Mouse (Mus musculus): ENCODE results near the gene BC053393. TPM values are rescaled to one million over a fixed set of nuclear protein-coding genes. Genes with fewer than 3 reads are reported as not detected.

Gene BC053393
- not detected in 2 replicates for polyA plus RNA-seq (2015; fragmentation: Nextera tagmentation; extraction: Ambion mirVana)

DNA sequence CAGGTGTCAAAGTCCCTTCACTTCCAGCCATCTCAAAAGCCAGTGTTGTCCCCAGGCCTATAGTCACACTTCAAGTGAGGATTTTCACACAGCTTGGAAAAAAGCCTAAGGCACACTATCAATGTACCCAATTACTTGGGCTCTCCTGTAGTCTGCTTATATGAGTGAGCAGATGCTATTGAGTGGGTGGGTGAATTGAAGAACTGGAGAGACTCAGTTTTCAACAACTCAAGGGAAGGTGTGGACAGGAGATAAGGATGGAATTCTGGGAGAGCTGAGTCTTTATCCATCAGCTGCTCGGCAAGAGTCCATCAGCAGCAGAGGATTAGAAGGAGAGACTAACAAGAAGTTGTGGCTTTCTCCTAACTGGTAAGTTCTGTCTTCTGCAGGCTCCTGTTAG is at the start of gene BC053393:
BC053393 (plus strand) TSS at position 210 of the 400 bp plus-strand sequence.
- Histone ChIP-seq H3K36me3 (no peaks in the 10 kb centered on the region), H3K4me1 (replicated peaks) (no peaks in the 10 kb centered on the region), H3K4me3 (replicated peaks) (no peak within 1 kb of the TSS), H3K27ac (no peak within 1 kb of the TSS), H3K27me3 (no peaks in the 10 kb centered on the region), H3K9ac (no peak within 1 kb of the TSS), H3K4me2 (no peak within 1 kb of the TSS), H3K9me3 (replicated peaks) (no peaks in the 10 kb centered on the region)
- 63% methylated on average over 1 of the region's 1 CpGs for WGBS (ENCODE audit: insufficient replicate concordance)
- no peak for DNase-seq
- no peak for ATAC-seq (ENCODE audit: low read depth)

DNA sequence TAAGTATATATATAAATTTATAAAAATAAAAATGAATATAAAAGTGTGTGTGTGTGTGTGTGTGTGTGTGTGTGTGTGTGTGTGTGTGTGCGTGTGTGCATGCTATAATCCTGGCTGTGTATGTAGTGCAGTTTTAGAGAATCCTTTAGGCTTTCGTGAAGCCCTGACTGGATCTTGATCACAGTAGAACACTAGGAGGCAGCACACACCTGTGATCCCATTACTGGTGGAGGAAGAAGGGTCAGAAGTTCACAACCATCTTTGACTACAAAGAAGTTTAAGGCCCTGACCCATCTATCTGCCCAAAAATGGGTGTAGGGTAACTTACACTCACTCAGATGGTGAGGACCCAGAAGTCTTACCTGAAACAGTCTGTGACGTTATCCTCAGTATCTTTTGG is 48.6 kb upstream of the BC053393 start:
- Histone ChIP-seq H3K9ac (no peak overlapping the region), H3K36me3 (no peaks in the 10 kb centered on the region), H3K4me1 (replicated peaks) (no peaks in the 10 kb centered on the region), H3K4me3 (replicated peaks) (no peak overlapping the region), H3K9me3 (replicated peaks) (no peaks in the 10 kb centered on the region), H3K27me3 (no peaks in the 10 kb centered on the region), H3K4me2 (no peak overlapping the region), H3K27ac (no peak overlapping the region)
- DNase-seq (no peak), ATAC-seq (ENCODE audit: low read depth) (no peak)
- WGBS (ENCODE audit: insufficient replicate concordance) = 67% methylated on average over 3 of the region's 3 CpGs

DNA sequence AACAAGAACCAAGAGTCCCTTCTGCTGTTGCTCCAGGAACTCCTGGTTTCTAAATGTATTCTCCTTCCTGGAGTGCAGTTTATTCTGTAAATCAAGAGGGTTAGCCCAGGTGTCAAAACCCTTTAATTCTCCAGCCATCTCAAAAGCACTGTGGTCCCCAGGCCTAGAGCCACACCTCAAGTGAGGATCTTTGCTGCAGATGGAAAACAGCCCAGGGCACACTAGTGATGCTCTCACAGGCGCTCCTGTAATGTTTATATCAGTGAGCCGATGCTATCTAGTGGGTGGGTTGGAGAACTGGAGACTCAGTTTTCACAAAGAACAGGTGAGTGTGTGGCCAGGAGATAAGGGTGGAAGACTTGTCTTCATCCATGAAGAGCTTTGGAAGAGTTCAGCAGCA is 47.4 kb upstream of the BC053393 start, which contains the start of gene Gm12169:
Gm12169 (plus strand) TSS at position 301 of the 400 bp plus-strand sequence.
- H3K36me3 ChIP-seq = no peaks in the 10 kb centered on the region
- no peak within 1 kb of the TSS for H3K27ac ChIP-seq
- H3K27me3 ChIP-seq = no peaks in the 10 kb centered on the region
- H3K4me1 ChIP-seq (replicated peaks) = no peaks in the 10 kb centered on the region
- no peak within 1 kb of the TSS for H3K4me2 ChIP-seq
- no peak for DNase-seq
- no peak within 1 kb of the TSS for H3K9ac ChIP-seq
- WGBS (ENCODE audit: insufficient replicate concordance) = 63% methylated on average over 2 of the region's 2 CpGs
- H3K9me3 ChIP-seq (replicated peaks) = no peaks in the 10 kb centered on the region
- no peak for ATAC-seq (ENCODE audit: low read depth)
- H3K4me3 ChIP-seq (replicated peaks) = no peak within 1 kb of the TSS

DNA sequence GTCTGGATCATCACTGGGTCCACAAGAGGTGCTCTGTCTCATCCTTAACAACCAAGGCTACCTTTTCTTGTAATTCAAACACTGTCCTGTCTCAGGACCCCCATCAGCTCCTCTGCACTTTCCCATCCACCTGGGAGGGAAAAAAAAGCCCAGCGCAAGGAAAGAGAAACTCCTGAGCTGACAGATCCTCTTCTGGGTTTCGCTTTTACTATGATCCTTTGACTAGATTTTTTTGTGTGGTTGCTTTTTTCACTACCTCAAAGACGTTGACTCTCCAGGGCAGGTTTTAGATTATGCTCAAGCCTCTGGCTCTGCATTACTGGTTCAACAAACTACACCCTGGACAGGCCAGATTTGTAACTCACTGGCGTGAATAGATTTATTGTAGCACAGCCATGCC is 41.2 kb upstream of the BC053393 start:
- 67% methylated on average over 4 of the region's 4 CpGs for WGBS (ENCODE audit: insufficient replicate concordance)
- Histone ChIP-seq H3K27me3 (no peaks in the 10 kb centered on the region), H3K9ac (no peak overlapping the region), H3K4me2 (no peak overlapping the region), H3K4me3 (replicated peaks) (no peak overlapping the region), H3K9me3 (replicated peaks) (no peaks in the 10 kb centered on the region), H3K36me3 (no peaks in the 10 kb centered on the region), H3K27ac (no peak overlapping the region), H3K4me1 (replicated peaks) (no peaks in the 10 kb centered on the region)
- DNase-seq = no peak
- ATAC-seq (ENCODE audit: low read depth) = no peak

DNA sequence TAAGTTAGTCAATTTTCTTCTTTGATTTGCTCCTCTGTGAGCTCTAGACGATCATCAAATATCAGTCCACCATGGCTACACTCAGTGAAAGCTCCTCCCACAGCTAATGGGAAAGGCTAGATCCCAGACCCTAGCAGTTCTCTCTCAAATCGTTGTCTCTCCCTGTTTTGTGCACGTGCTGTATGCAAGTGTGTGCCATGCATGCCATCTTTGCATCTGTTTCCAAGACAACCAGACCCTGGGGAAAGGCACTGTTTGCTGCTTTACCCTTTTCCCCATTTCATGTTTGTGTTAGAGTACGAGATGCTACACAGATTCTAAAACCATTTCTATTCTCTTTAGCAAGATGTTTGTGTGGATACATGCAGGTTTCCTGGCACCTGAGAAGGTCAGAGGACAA is 34.4 kb upstream of the BC053393 start:
- no peak for ATAC-seq (ENCODE audit: low read depth)
- H3K9me3 ChIP-seq (replicated peaks) = no peaks in the 10 kb centered on the region
- no peak for DNase-seq
- no peaks in the 10 kb centered on the region for H3K4me1 ChIP-seq (replicated peaks)
- H3K4me3 ChIP-seq (replicated peaks) = no peak overlapping the region
- no peak overlapping the region for H3K4me2 ChIP-seq
- H3K27me3 ChIP-seq = no peaks in the 10 kb centered on the region
- WGBS (ENCODE audit: insufficient replicate concordance) = 54% methylated on average over 4 of the region's 4 CpGs
- H3K27ac ChIP-seq = no peak overlapping the region
- no peaks in the 10 kb centered on the region for H3K36me3 ChIP-seq
- H3K9ac ChIP-seq = no peak overlapping the region

DNA sequence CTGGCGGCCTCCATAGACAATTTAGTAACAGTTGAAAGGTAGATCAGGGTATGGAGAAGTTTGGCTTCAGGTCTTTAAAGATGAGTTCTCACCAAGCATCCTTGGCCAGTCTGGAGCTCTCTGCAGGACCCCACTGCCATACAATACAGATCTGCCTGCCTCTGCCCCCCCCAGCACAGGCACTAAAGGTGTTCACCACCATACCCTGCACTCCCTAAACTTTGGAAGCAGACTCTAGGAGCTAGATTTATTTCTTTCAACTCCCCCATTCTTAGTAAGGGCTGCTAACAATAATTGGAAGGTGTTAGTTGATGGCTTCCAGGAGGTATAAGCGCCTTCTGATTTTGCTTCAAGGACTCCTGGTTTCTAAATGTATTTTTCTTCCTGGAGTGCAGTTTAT is 27.8 kb upstream of the BC053393 start:
- H3K4me3 ChIP-seq (replicated peaks) = no peak overlapping the region
- H3K9ac ChIP-seq = no peak overlapping the region
- H3K9me3 ChIP-seq (replicated peaks) = no peaks in the 10 kb centered on the region
- no peaks in the 10 kb centered on the region for H3K4me1 ChIP-seq (replicated peaks)
- H3K27me3 ChIP-seq = no peaks in the 10 kb centered on the region
- WGBS (ENCODE audit: insufficient replicate concordance) = 64% methylated on average over 2 of the region's 2 CpGs
- DNase-seq = no peak
- H3K36me3 ChIP-seq = no peaks in the 10 kb centered on the region
- H3K27ac ChIP-seq = no peak overlapping the region
- no peak for ATAC-seq (ENCODE audit: low read depth)
- H3K4me2 ChIP-seq = no peak overlapping the region

DNA sequence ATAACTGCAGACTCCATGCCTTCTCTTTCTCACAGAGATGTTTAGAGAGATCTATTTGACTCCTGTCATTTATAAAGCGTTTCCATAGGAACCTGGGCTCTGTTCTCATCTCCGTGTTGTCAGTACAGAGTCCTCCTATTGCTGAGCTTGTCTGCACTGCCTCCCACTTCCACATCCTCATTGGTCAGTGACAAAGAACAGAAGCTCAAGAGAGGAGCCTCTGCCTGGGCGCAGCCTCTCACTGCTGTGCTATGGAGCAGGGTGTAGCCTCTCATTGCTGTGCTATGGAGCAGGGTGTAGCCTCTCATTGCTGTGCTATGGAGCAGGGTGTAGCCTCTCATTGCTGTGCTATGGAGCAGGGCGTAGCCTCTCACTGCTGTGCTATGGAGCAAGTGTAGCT is 21.6 kb upstream of the BC053393 start:
- Histone ChIP-seq H3K27me3 (no peaks in the 10 kb centered on the region), H3K4me2 (no peak overlapping the region), H3K4me3 (replicated peaks) (no peak overlapping the region), H3K4me1 (replicated peaks) (no peaks in the 10 kb centered on the region), H3K36me3 (no peaks in the 10 kb centered on the region), H3K9ac (no peak overlapping the region), H3K27ac (no peak overlapping the region), H3K9me3 (replicated peaks) (no peaks in the 10 kb centered on the region)
- ATAC-seq (ENCODE audit: low read depth) (no peak), DNase-seq (no peak)
- WGBS (ENCODE audit: insufficient replicate concordance) = 55% methylated on average over 4 of the region's 4 CpGs

DNA sequence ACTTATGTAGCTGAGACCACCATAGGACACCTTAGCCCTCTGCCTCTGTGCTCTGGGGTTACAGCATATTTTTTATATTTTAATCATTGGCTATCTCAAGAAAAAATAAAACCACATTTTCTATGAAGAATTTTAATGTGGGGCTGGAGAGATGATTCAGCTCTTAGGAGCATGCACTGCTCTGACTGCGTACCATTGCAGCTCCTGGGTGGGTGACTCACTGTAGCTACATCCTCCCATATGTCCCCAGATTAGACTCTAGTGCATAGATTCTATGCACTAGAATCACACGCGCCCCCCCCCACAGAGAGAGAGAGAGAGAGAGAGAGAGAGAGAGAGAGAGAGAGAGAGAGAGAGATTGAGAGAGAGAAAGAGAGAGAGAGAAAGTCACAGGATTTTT is 18.6 kb upstream of the BC053393 start:
- Histone ChIP-seq H3K36me3 (no peaks in the 10 kb centered on the region), H3K9ac (no peak overlapping the region), H3K27ac (no peak overlapping the region), H3K9me3 (replicated peaks) (no peaks in the 10 kb centered on the region), H3K4me1 (replicated peaks) (no peaks in the 10 kb centered on the region), H3K4me2 (no peak overlapping the region), H3K4me3 (replicated peaks) (no peak overlapping the region), H3K27me3 (no peaks in the 10 kb centered on the region)
- ATAC-seq (ENCODE audit: low read depth) (no peak), DNase-seq (no peak)
- 78% methylated on average over 3 of the region's 3 CpGs for WGBS (ENCODE audit: insufficient replicate concordance)

DNA sequence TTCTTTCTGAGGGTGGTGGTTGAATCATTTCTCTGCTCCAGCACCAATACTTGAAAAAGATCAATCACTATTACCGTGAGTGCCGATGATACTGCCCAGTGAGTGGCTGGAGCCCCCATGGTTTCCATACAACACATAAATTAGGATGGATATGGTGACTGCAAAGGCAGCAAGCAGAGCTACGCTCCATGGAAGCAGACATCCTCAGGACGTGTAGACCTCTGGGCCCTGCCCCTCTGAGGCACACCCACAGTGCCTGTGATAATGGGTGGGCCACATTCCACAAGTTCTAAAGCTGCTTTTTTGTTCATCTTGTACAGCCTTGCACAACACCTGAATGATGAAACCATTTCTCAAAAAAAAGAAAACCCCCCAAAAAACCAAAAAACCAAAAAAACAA is 10.2 kb upstream of the BC053393 start:
- no peaks in the 10 kb centered on the region for H3K9me3 ChIP-seq (replicated peaks)
- no peaks in the 10 kb centered on the region for H3K4me1 ChIP-seq (replicated peaks)
- no peaks in the 10 kb centered on the region for H3K36me3 ChIP-seq
- DNase-seq = no peak
- 56% methylated on average over 4 of the region's 4 CpGs for WGBS (ENCODE audit: insufficient replicate concordance)
- H3K9ac ChIP-seq = no peak overlapping the region
- no peak overlapping the region for H3K4me3 ChIP-seq (replicated peaks)
- ATAC-seq (ENCODE audit: low read depth) = no peak
- H3K4me2 ChIP-seq = no peak overlapping the region
- H3K27me3 ChIP-seq = no peaks in the 10 kb centered on the region
- no peak overlapping the region for H3K27ac ChIP-seq

DNA sequence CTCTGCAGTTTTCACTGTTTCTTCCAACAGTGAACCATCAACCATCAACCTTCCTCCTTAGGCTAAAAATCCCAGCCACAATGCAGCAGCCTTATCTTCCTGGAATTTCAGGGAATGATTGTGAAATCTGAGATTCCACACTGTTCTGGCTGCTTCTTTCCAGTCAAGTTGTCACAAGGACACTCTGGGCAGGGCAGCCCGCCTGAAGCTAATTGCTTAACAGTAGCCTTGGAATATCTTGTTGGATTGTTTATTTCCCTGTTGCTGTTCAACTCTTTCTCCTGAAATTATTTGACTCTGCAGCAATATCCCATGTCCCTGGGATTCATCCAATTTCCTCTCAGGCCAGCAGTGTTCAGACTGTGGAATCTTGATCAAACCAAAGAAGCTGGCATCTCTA is 6.7 kb upstream of the BC053393 start:
- ATAC-seq (ENCODE audit: low read depth) (no peak), DNase-seq (no peak)
- Histone ChIP-seq H3K4me1 (replicated peaks) (no peaks in the 10 kb centered on the region), H3K4me3 (replicated peaks) (no peak overlapping the region), H3K36me3 (no peaks in the 10 kb centered on the region), H3K4me2 (no peak overlapping the region), H3K9ac (no peak overlapping the region), H3K27me3 (no peaks in the 10 kb centered on the region), H3K9me3 (replicated peaks) (no peaks in the 10 kb centered on the region), H3K27ac (no peak overlapping the region)
- WGBS (ENCODE audit: insufficient replicate concordance) = 52% methylated on average over 1 of the region's 1 CpGs

DNA sequence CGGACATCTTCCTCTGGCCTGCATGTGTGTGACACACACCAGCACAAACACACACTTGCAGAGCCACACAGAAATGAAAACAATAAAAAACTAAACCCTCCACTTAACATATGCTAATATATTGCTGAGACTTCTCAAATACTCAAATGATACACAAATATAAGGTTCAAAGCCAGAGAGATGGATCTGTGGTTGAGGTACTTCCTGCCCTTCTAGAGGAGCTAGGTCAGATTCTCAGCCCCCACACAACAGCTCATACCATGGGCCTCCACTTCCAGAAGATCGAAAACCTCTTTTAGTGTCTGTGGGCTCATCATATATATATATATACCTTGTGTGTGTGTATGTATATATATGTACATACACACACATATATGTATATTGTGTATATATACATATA is 5.4 kb upstream of the BC053393 start:
- 70% methylated on average over 2 of the region's 2 CpGs for WGBS (ENCODE audit: insufficient replicate concordance)
- H3K9me3 ChIP-seq (replicated peaks) = no peaks in the 10 kb centered on the region
- ATAC-seq (ENCODE audit: low read depth) (no peak), DNase-seq (no peak)
- no peak overlapping the region for H3K27ac ChIP-seq
- H3K4me3 ChIP-seq (replicated peaks) = no peak overlapping the region
- no peaks in the 10 kb centered on the region for H3K27me3 ChIP-seq
- no peaks in the 10 kb centered on the region for H3K4me1 ChIP-seq (replicated peaks)
- H3K4me2 ChIP-seq = no peak overlapping the region
- H3K9ac ChIP-seq = no peak overlapping the region
- H3K36me3 ChIP-seq = no peaks in the 10 kb centered on the region

DNA sequence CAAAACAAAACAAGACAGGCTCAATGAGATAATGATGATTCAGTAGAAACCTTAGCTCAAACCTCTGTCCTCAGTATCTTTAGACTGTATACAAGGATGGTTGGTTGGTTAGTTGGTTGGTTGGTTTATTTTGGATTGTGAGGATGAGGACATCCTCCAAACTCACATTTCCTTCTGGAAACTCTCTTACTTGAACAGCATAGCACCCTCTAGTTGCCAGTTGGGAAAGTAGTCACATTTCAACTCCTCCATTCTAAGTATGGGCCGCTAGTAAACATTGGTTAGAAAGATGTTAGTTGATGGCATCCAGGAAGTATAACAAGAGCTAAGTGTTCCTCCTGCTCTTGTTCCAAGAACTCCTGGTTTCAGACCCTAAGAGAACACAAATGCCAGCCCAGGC is 2.2 kb upstream of the BC053393 start:
- H3K9ac ChIP-seq = no peak overlapping the region
- H3K4me2 ChIP-seq = no peak overlapping the region
- H3K9me3 ChIP-seq (replicated peaks) = no peaks in the 10 kb centered on the region
- no peaks in the 10 kb centered on the region for H3K4me1 ChIP-seq (replicated peaks)
- WGBS (ENCODE audit: insufficient replicate concordance) = 56% methylated on average over 1 of the region's 1 CpGs
- no peak overlapping the region for H3K4me3 ChIP-seq (replicated peaks)
- ATAC-seq (ENCODE audit: low read depth) (no peak), DNase-seq (no peak)
- H3K27ac ChIP-seq = no peak overlapping the region
- H3K27me3 ChIP-seq = no peaks in the 10 kb centered on the region
- no peaks in the 10 kb centered on the region for H3K36me3 ChIP-seq

Data from liver, embryonic 13.5 days (tissue).